Mouse (Mus musculus): ENCODE measurements around the gene Sez6l. TPM values are rescaled to one million over a fixed set of nuclear protein-coding genes. Genes with fewer than 3 reads are reported as not detected.

Gene Sez6l
- polyA plus RNA-seq, 1 experiment, result 114 TPM

GRCm38 (mm10) chr5:112487504-112487903 is 89.5 kb downstream of the Sez6l start:
- DNase-seq (ENCODE audit: low read depth), result no peak
- TF ChIP-seq CTCF (IDR thresholded peaks at IDR 0.05; ENCODE audit: borderline replicate concordance, extremely low read depth, insufficient read depth, insufficient read length) (no peak), POLR2A (IDR thresholded peaks at IDR 0.05; ENCODE audit: borderline replicate concordance, extremely low read depth, insufficient read depth, insufficient read length, poor library complexity, severe bottlenecking) (no peak)

GRCm38 (mm10) chr5:112486415-112486814 is 90.6 kb downstream of the Sez6l start:
- no peak for TF ChIP-seq CTCF (IDR thresholded peaks at IDR 0.05; ENCODE audit: borderline replicate concordance, extremely low read depth, insufficient read depth, insufficient read length)
- no peak for DNase-seq (ENCODE audit: low read depth)

- DNase-seq (ENCODE audit: low read depth), result peak; percentile 88
- TF ChIP-seq POLR2A (IDR thresholded peaks at IDR 0.05; ENCODE audit: borderline replicate concordance, extremely low read depth, insufficient read depth, insufficient read length, poor library complexity, severe bottlenecking), result no peak
- no peak for TF ChIP-seq CTCF (IDR thresholded peaks at IDR 0.05; ENCODE audit: borderline replicate concordance, extremely low read depth, insufficient read depth, insufficient read length)
These were observed 91.9 kb downstream of the Sez6l start for GRCm38 (mm10) chr5:112484924-112485715.

- TF ChIP-seq POLR2A (IDR thresholded peaks at IDR 0.05; ENCODE audit: borderline replicate concordance, extremely low read depth, insufficient read depth, insufficient read length, poor library complexity, severe bottlenecking) (no peak), CTCF (IDR thresholded peaks at IDR 0.05; ENCODE audit: borderline replicate concordance, extremely low read depth, insufficient read depth, insufficient read length) (no peak)
- peak; percentile 37 for DNase-seq (ENCODE audit: low read depth)
These were observed 94.0 kb downstream of the Sez6l start for GRCm38 (mm10) chr5:112483030-112483429.

GRCm38 (mm10) chr5:112482551-112482950 is 94.4 kb downstream of the Sez6l start:
- DNase-seq (ENCODE audit: low read depth), result peak; percentile 28
- TF ChIP-seq POLR2A (IDR thresholded peaks at IDR 0.05; ENCODE audit: borderline replicate concordance, extremely low read depth, insufficient read depth, insufficient read length, poor library complexity, severe bottlenecking) (no peak), CTCF (IDR thresholded peaks at IDR 0.05; ENCODE audit: borderline replicate concordance, extremely low read depth, insufficient read depth, insufficient read length) (no peak)

GRCm38 (mm10) chr5:112481946-112482410 is 95.0 kb downstream of the Sez6l start:
- TF ChIP-seq POLR2A (IDR thresholded peaks at IDR 0.05; ENCODE audit: borderline replicate concordance, extremely low read depth, insufficient read depth, insufficient read length, poor library complexity, severe bottlenecking) (no peak), CTCF (IDR thresholded peaks at IDR 0.05; ENCODE audit: borderline replicate concordance, extremely low read depth, insufficient read depth, insufficient read length) (no peak)
- DNase-seq (ENCODE audit: low read depth), result peak; percentile 92

GRCm38 (mm10) chr5:112473453-112473852 is 103.5 kb downstream of the Sez6l start:
- TF ChIP-seq CTCF (IDR thresholded peaks at IDR 0.05; ENCODE audit: borderline replicate concordance, extremely low read depth, insufficient read depth, insufficient read length) (no peak), POLR2A (IDR thresholded peaks at IDR 0.05; ENCODE audit: borderline replicate concordance, extremely low read depth, insufficient read depth, insufficient read length, poor library complexity, severe bottlenecking) (no peak)
- DNase-seq (ENCODE audit: low read depth), result no peak

GRCm38 (mm10) chr5:112470144-112470543 is 106.8 kb downstream of the Sez6l start:
- TF ChIP-seq POLR2A (IDR thresholded peaks at IDR 0.05; ENCODE audit: borderline replicate concordance, extremely low read depth, insufficient read depth, insufficient read length, poor library complexity, severe bottlenecking) (no peak), CTCF (IDR thresholded peaks at IDR 0.05; ENCODE audit: borderline replicate concordance, extremely low read depth, insufficient read depth, insufficient read length) (peak; percentile 76; the same call in 1 of the 2 replicates)
- peak; percentile 75 for DNase-seq (ENCODE audit: low read depth)

GRCm38 (mm10) chr5:112468986-112469581 is 107.9 kb downstream of the Sez6l start:
- TF ChIP-seq CTCF (IDR thresholded peaks at IDR 0.05; ENCODE audit: borderline replicate concordance, extremely low read depth, insufficient read depth, insufficient read length) (no peak), POLR2A (IDR thresholded peaks at IDR 0.05; ENCODE audit: borderline replicate concordance, extremely low read depth, insufficient read depth, insufficient read length, poor library complexity, severe bottlenecking) (no peak)
- no peak for DNase-seq (ENCODE audit: low read depth)

GRCm38 (mm10) chr5:112466331-112466730 is 110.7 kb downstream of the Sez6l start:
- TF ChIP-seq POLR2A (IDR thresholded peaks at IDR 0.05; ENCODE audit: borderline replicate concordance, extremely low read depth, insufficient read depth, insufficient read length, poor library complexity, severe bottlenecking) (no peak), CTCF (IDR thresholded peaks at IDR 0.05; ENCODE audit: borderline replicate concordance, extremely low read depth, insufficient read depth, insufficient read length) (no peak)
- peak; percentile 68 for DNase-seq (ENCODE audit: low read depth)

GRCm38 (mm10) chr5:112459903-112460302 is 117.1 kb downstream of the Sez6l start:
- TF ChIP-seq CTCF (IDR thresholded peaks at IDR 0.05; ENCODE audit: borderline replicate concordance, extremely low read depth, insufficient read depth, insufficient read length) (no peak), POLR2A (IDR thresholded peaks at IDR 0.05; ENCODE audit: borderline replicate concordance, extremely low read depth, insufficient read depth, insufficient read length, poor library complexity, severe bottlenecking) (no peak)
- no peak for DNase-seq (ENCODE audit: low read depth)
